Mouse (Mus musculus) common myeloid progenitor, adult 5-6 weeks (primary cell): ENCODE data around the gene Lrrc30. TPM values are rescaled to one million over a fixed set of nuclear protein-coding genes. Genes with fewer than 3 reads are reported as not detected.
A peak's percentile ranks its signal among the peaks of the same experiment; 100 is the strongest.

Source experiments
- ATAC-seq: replicated peaks from 2 replicates; pipeline ENCODE4 v1.8.0; 2016; ENCODE audit warnings: low read depth, mild to moderate bottlenecking, moderate TSS enrichment, inconsistent platforms; ENCODE audit not compliant: poor library complexity, severe bottlenecking
- total RNA-seq: library from RNA; stranded (forward); fragments of 200-1000, 187-1606 nt; gene quantifications from 2 replicates; pipeline ENCODE4 v1.2.3, GENCODE M21; 2017

Gene Lrrc30
- total RNA-seq, 1 experiment from 2014 or later = not detected

GRCm38 (mm10) chr17:67584937-67585579 lies 47.5 kb downstream of the Lrrc30 start:
- ATAC-seq = peak; percentile 93

GRCm38 (mm10) chr17:67584533-67584932 lies 48.0 kb downstream of the Lrrc30 start:
- no peak for ATAC-seq

- ATAC-seq = no peak
These were observed 49.1 kb downstream of the Lrrc30 start for GRCm38 (mm10) chr17:67583422-67583821.

GRCm38 (mm10) chr17:67582681-67583356 lies 49.7 kb downstream of the Lrrc30 start:
- no peak for ATAC-seq

GRCm38 (mm10) chr17:67581839-67582238 lies 50.7 kb downstream of the Lrrc30 start:
- ATAC-seq = no peak

Other genes starting within 250 kb of the Lrrc30 start
- not detected in 2 replicates for gene Lama1, start 64.5 kb upstream of the Lrrc30 start, total RNA-seq